Mouse (Mus musculus): Measurements from ENCODE around the gene Gne.

Gene Gne

GRCm38 (mm10) chr4:44022766-44023165, 61.2 kb downstream of the Gne start:
- DNase-seq: no peak

DNA sequence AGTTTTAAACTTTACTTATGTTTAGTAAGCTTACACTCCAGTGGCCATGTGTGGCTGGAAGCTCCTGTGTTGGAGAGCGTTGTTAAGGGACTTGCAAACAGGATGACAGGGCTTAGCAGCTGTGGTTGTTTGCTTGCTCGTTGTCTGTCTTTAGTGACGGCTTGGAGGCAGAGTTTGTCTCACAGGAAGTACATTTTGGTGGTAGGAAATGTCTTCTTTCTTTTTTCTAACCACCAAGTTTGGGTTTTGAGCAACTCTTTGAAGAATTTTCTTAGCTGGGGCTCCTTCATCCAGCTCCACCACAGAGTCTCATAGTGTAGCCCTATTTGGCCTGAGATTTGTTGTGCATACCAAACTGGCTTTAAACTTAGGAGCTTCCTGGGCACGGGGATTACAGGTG, 61.7 kb downstream of the Gne start:
- DNase-seq: no peak

DNA sequence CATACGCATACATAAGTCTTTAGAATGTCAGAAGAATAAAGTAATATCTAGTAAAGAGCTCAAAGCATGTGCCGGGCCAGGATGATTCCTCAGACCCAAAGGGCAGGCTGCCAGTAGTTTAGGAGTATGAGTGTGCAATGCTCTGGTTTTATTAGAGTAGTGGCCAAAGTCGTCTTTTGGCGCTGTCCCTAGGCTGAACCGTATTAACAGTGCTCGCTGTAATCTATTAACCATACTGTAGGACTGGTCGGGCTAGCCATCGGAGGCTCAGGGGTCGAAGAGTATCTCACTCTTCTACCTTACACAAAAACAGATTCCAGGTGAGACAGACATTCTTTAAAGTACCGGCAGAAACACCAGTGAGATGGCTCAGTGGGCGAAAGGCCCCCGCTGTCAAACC, 67.2 kb downstream of the Gne start:
- peak; percentile 65 for DNase-seq

- DNase-seq: no peak
These were observed 67.9 kb downstream of the Gne start for GRCm38 (mm10) chr4:44016071-44016470.

DNA sequence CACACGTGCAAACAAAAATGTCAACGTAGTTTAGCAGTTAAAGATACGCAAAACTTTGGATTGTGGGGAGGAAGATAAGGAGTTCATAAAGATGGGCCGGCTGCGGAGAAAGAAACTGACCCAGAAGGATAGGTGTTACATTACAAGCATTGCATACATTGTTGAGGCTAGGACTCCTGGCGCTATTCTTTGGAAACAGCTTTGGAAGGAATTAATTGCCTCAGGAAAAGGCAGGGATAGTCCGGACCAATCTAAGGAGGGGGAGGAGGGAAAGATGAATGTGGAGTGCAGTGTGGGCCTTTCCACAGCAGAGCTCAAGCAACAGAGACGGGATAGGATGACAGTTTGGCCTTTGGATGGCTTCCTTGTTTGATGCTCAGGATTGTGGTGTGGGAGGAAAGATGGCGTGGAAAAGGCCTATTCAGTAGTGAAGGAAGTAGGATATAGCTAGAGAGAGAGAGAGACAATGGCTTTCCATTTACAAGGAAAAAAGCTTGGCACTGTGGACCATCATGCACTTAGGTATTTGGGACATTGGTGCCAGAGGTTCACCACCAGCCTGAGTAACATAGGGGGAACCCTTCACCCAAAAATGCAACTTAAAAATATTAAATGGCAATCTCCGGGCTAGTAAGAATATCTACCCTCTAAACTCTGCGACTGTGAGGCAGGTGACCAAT, 70.4 kb downstream of the Gne start:
- no peak for DNase-seq

GRCm38 (mm10) chr4:44012376-44013367, 71.3 kb downstream of the Gne start:
- DNase-seq: peak; percentile 96

DNA sequence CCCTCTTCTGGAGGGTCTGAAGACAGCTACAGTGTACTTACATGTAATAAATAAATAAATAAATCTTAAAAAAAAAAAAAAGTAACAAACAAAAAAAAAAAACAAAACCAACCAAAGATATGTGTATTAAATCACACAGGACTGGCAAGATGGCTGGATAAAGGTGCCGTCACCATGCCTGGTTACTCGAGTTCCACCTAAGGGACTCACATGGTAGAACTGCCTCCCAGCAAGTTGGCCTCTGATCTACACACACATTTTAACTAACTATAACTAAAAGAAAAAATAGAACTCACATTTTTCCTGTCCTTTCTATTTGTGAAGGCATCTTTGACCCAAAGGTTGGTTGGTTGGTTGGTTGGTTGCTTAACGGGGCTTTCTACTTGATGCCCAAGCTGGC, 72.2 kb downstream of the Gne start:
- no peak for DNase-seq

GRCm38 (mm10) chr4:44010893-44011292, 73.1 kb downstream of the Gne start:
- no peak for DNase-seq

GRCm38 (mm10) chr4:44010176-44010575, 73.8 kb downstream of the Gne start:
- DNase-seq: no peak

- DNase-seq: no peak
These were observed 79.2 kb downstream of the Gne start for GRCm38 (mm10) chr4:44004623-44005409.

GRCm38 (mm10) chr4:44004126-44004525, 79.9 kb downstream of the Gne start, which contains the start of gene Clta:
Clta (plus strand) TSS chr4:44004452.
- no peak for DNase-seq

DNA sequence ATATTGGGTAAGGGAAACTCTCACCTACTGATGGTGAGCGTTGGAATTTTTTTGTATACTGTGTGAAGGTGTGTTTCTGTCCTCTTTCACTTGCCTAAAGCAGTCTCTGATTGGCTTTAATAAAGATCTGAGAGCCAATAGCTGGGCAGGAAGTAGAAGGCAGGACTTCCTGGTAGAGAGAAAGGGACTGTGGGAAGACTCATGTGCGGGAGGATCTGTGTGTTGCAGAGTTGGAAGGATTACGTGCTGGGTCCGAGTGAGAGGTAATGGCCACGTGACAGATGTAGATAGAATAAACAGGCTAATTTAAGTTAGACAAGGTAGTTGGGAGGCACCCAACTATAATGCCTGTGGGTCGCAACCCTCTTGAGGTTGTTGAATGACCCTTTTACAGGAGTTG, 80.4 kb downstream of the Gne start:
- no peak for DNase-seq

GRCm38 (mm10) chr4:43994342-43994741, 89.6 kb downstream of the Gne start:
- no peak for DNase-seq

- DNase-seq: no peak
These were observed 90.9 kb downstream of the Gne start for GRCm38 (mm10) chr4:43993072-43993471.

DNA sequence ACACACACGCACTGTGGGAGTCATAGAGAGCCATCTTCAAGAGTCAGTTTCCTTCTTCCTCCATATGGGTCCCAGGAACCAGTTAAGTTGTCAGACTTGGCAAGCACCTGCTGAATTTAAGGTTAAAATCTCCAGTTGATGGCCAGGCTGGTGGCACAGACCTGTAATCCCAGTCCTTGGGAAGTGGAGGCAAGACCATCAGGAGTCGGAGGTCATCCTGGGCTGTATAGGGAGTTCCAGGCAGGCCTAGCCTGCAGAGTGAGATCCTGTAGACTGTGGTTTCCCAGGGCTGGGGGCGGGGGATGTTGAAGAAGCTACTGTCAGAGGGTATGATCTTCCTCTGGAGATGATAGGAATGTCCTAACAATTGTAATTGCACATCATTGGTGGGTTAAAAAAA, 95.0 kb downstream of the Gne start:
- DNase-seq: no peak

DNA sequence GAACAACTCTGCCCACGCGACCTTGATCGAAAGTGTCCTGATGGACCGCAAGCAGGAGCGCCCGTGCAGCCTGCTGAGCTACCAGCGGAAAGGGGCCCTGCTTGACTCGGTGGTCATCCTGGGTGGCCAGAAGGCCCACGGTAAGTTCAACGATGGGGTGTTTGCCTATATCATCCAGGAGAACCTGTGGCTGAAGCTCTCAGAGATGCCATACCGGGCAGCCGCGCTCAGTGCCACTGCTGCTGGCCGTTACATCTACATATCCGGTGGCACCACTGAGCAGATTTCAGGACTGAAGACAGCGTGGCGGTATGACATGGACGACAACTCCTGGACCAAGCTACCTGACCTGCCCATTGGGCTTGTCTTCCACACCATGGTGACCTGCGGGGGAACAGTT, 99.7 kb downstream of the Gne start:
- DNase-seq: no peak

Measured in kidney, adult 11 months (tissue).